Mouse (Mus musculus) regulatory T cell (primary cell): ENCODE results near the gene 4930539E08Rik.

Experiments
- in situ Hi-C: fragments of 300-600 bp; cut with MboI, MseI; formaldehyde crosslinking; loops from one replicate; pipeline ENCODE4 v1.15.1; 2025; ENCODE audit warnings: high pct_unique_total_duplicates

Gene 4930539E08Rik

GRCm38 (mm10) chr17:28915060-28915628, at the start of gene 4930539E08Rik:
TSS of gene 4930539E08Rik (minus strand) at chr17:28915324.
- in situ Hi-C loops, result no loop called here

GRCm38 (mm10) chr17:28961596-28961995, 46.5 kb upstream of the 4930539E08Rik start:
- in situ Hi-C loops, result no loop called here

- in situ Hi-C loops, result no loop called here
Observed at GRCm38 (mm10) chr17:28960597-28960996, 45.5 kb upstream of the 4930539E08Rik start.

- in situ Hi-C loops, result no loop called here
Observed at GRCm38 (mm10) chr17:28954416-28954815, 39.3 kb upstream of the 4930539E08Rik start.

DNA sequence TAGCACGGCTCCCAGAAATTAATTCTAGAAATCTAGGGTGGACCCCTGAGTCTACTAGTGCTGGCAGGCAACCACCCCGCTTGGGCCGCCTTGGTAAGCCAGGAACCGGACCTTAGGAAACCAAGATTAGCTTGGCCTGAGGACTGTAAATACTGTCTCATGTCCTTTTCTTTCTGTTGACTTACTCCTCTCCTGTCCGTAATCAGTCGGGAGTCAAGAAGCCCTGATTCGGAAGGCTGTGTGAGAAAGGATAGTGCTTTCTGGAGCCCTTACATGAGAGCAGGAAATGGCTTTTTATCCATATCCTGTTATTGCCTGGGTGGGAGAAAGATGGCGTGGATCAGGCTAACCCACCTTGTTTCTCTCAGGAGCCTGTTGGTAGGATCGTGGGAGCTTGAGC, 38.1 kb upstream of the 4930539E08Rik start:
- in situ Hi-C loops, result no loop called here

GRCm38 (mm10) chr17:28951831-28952799, 37.0 kb upstream of the 4930539E08Rik start, which contains the start of gene Kctd20:
TSS of gene Kctd20 (plus strand) at chr17:28951950.
- in situ Hi-C loops, result no loop called here

DNA sequence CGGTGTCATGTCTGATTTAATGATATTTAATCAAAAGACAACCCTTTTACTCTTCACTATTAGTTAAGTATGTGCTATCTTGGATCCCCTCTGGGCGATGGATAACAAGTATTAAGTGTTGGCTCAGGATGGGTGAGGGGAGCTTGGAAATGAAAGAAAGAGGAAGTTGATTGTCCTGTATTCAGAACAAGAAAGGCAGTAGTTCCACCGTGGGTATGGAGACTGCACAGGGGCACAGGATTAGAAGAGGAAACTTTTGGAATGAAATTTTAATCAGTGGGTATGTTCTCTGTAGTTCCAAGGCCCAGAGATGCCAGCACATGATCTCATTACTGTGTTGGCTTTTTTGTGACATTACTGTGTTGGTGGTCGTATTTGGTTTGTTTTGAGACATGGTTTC, 35.6 kb upstream of the 4930539E08Rik start:
- in situ Hi-C loops, result no loop called here

DNA sequence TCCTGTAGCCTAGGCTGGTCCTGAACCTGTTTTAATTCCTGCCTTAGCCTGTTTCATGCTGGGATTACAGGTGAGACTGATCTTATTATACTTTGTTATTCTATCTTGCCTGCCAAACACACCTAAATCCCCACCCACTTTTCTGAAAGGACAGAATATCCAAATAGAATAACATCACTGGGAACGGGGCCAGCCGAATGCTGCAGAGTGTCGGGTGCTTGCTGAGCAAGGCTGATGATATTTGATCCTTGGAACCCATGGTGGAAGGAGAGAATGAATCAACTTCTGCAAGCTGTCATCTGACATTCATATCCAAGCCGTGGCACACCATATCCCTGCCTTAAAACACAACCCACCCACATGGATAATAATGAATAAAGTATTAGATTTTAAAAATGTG, 33.5 kb upstream of the 4930539E08Rik start:
- in situ Hi-C loops, result no loop called here

DNA sequence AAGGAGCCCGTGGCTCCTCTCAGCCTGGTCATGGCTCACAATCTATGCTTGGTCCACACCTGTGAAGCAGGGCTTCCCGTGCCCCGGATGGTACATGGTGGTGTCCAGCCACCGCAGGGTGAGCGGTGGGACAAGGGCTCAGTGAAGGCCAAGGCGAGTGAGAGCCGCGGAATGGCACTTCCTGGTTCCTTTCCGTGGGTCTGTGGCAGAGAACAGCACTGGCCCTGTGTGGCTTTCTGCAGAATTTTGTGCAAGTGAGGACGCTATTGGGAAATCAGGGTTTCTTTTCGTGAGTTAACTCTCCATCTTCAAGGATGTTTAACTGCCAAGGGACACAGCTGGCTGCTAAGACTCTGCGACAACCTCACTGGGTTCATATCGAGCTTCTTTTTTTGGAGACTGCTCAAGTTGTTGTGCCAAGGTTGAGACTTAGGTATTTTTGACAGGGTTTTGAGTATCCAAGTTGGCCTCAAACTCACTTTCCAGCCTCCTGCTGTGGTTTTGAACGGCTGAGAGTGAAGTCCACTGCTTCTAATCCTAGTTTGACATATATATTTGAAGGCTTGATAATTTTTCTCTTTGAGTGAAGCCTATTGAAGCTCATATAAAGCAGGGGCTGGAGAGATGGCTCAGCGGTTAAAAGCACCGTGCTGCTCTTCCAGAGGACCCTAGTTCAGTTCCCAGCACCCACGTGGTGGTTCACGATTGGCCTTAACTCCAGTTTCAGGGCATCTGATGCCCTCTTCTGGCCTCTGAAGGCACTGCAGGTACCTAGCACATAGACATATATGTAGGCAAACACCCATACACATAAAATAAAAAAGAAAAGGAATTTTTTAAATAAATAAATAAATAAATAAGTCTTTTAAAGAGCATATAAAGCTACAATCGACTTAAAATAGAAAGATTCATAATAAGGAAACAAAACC, 32.2 kb upstream of the 4930539E08Rik start:
- in situ Hi-C loops, result no loop called here

- in situ Hi-C loops, result no loop called here
Observed at GRCm38 (mm10) chr17:28944481-28944880, 29.4 kb upstream of the 4930539E08Rik start.

DNA sequence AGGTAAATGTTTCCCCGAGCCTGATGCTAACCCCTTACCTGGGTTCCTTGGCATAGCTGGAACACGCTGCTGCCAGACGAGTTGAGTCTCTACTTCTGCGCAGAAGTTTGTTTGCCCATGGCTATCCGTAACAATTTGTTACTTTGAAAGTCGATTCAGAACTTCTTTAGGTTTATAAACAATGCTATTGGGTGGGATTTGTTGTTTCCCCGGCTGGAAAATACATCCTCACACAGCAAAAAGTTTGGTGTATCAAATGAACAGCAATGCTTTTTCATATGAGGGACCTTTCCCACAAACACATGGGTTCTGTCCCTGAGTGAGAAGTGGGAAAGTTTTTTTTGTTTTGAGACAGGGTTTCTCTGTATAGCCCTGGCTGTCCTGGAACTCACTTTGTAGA, 28.6 kb upstream of the 4930539E08Rik start, which contains the start of gene Pxt1:
Gene Pxt1 (minus strand): TSS at position 101 of the 400 bp plus-strand sequence.
- in situ Hi-C loops, result no loop called here

DNA sequence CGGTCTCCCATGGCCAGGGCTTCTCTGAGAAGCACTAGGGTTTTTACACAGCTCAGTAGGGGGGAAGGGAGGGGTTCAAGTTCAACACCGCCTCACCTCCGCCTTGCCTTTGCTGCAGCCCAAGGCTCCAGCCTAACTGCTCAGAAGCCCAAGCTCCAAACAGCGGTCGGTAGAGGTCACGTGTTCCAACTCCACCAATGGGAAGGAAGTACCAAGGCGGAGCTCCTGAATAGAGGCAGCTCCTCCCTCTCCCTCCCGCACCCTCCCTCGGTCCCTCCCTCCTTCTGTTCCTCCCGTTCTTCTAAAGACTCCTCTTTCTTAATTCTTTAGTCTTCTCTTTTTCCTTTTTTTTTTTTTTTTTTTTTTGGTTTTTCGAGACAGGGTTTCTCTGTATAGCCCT, 27.0 kb upstream of the 4930539E08Rik start:
- in situ Hi-C loops, result no loop called here

- in situ Hi-C loops, result no loop called here
Observed at GRCm38 (mm10) chr17:28940776-28941555, 25.8 kb upstream of the 4930539E08Rik start.

DNA sequence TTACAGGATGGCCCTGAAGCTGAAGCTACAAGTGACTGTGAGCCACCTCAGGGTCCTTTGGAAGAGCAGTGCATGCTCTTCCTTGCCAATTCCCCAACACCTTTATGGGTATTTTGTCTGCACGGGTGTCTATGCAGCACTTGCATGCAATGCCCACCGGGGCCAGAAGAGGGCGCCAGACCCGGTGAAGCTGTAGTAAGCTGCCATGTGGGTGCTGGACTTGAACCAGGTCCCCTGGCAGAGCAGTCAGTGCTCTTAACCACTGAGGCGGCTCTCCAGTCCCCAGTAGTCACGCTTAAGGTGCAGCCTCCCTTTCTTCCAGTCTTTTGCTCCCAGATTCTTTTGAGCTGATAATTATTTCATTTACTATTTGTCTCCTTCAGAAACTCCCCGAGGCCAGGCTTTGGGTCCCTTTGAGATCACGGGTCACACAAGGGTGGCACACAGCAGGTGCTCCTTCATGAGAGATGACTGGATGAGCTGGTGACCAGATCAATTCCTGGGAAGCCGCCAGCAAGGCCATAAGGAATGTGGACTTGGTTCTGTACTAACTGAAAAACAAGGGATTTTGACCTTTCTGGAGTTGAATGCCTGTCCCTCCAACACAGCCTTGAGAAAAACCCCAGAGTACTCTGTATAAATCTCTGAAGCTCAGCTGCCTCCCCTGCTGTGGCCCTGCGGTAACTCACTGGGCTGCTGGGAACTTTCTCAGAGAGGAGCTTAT, 21.7 kb upstream of the 4930539E08Rik start:
- in situ Hi-C loops, result no loop called here

GRCm38 (mm10) chr17:28936133-28936532, 21.0 kb upstream of the 4930539E08Rik start:
- in situ Hi-C loops, result no loop called here

DNA sequence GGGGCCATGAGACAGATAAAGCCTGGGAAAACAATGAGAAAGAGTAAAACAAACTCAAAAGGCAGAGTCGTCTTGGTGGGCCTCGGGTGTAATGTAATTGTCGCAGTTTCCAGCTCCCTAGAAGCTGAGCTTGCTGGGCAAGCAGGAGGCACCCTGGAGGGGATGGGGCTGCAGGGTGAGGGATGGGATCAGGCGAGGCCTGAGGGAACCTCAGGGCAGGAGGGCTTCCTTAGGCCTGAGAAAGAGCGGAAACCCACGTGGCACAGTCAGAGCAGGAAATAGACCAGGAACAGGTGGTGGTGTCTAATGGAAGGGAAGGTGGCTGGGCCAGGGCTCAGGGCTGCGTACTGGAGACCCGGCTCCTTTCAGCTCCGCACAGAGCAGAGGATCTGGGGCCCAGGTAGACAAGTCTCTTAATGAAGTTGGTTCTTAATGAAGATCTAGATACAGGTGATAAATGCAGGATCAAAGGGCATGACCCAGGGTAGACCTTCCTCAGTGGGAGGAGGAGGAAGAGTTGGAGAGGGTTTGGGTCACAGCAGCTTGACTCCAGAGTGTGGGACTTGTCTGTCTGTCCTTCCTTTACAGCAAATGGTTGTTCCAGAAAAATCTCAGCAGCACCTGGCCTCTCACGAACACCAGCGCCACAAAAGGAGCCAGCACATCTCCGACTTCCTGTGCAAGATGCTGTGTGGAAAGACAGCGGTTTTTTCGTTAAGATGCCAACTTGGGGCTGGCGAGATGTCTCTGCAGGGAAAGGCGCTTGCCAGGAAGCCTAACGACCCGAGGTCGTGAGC, 19.2 kb upstream of the 4930539E08Rik start:
- in situ Hi-C loops, result no loop called here

- in situ Hi-C loops, result no loop called here
Observed at GRCm38 (mm10) chr17:28932274-28932673, 17.1 kb upstream of the 4930539E08Rik start.

DNA sequence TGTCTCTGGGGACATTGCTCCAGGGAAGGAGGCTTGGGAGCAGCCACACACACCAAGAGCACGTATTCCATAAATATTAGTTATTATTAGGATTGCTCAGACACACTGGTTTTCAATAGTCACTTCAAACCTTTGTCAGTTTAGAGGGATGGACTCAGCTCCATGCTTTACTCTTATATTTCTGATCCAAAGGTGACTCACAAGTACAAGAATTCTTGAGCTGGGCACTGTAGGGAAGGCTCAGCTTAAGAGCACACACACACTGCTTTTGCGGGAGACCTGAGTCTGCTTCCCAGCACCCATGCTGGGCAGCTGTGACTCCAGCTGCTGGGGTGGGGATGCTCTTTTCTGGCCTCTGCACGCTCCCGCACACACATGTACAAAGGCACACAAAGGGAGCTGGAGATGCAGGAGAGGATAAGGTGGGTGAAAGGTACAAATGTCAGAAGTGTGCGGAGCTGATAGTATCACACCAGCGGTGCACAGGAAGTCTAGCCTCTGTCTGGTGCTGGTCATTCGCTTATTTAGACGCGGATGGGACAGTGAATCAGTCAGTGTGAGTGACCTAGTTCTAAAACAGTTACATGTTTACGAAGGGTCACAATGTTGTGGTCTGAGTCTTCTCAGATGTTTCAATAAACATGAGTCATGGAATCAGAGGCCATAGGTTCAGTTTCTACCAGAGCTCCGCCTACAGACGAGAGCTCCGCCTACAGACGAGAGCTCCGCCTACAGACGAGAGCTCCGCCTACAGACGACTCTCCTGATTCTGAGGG, 16.5 kb upstream of the 4930539E08Rik start:
- in situ Hi-C loops, result no loop called here
